Mouse (Mus musculus) megakaryocyte, embryonic 14.5 days (primary cell): ENCODE results near the gene Med29.

Experiments used
- FLI1 ChIP-seq: IDR thresholded peaks from 2 replicates; pipeline ENCODE4 v1.6.1; 2012; ENCODE audit warnings: low read length, inconsistent platforms, mixed read lengths
- GATA1 ChIP-seq: IDR thresholded peaks from 3 replicates; pipeline ENCODE4 v1.6.1; 2012; ENCODE audit warnings: mixed read lengths, low read length, inconsistent platforms, borderline replicate concordance

DNA sequence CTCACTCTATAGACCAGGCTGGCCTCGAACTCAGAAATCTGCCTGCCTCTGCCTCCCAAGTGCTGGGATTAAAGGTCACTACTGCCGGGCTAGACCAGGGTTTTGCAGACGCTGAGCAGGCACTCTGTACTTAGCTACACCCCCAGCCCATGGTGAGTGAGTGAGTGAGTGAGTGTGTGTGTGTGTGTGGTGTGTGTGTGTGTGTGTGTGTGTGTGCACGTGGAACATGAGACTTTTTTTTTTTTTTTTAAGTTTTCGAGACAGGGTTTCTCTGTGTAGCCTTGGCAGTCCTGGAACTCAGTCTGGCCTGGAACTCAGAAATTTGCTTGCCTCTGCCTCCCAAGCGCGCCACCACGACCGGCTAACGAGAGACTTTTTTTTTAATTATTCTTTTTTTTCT is 17.9 kb downstream of the Med29 start:
- TF ChIP-seq GATA1 (no peak), FLI1 (no peak)
